Mouse (Mus musculus): ENCODE measurements around the gene Lrwd1. TPM values are rescaled to one million over a fixed set of nuclear protein-coding genes. Genes with fewer than 3 reads are reported as not detected.

Gene Lrwd1
- polyA plus RNA-seq, 1 experiment from 2014 or later, result 45.4 TPM

DNA sequence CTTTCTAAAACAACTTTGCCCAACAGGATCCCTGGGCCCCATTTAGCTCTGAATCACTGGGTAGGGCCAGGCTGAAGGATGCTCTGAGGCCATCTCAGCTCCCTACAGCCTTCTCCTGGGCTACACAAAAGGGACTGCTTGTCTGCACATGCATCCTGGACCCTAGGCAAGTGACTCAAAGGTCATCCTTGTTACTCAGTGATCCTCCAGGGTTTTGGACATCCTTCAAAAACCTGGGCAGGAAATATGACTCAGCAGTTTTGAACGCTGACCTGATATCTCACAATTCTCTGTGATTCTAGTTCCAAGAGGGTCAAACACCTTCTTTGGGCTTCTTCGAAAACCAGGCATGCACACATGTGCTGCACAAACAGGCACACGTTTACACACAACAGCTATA lies 26.8 kb downstream of the Lrwd1 start:
- H3K36me3 ChIP-seq, result peaks cover 6% of the 10 kb centered on the region
- H3K4me1 ChIP-seq, result no peaks in the 10 kb centered on the region
- ATAC-seq (ENCODE audit: low FRiP score, low read depth), result no peak
- H3K27ac ChIP-seq, result no peak overlapping the region
- 82% methylated on average over 3 of the region's 3 CpGs for WGBS
- H3K9ac ChIP-seq, result no peak overlapping the region
- H3K4me3 ChIP-seq, result no peak overlapping the region
- H3K9me3 ChIP-seq, result 0 out of 2 replicates have a peak, but pooled peaks cover 6% of the 10 kb centered on the region
- H3K4me2 ChIP-seq (replicated peaks), result no peak overlapping the region
- H3K27me3 ChIP-seq, result peaks cover 12% of the 10 kb centered on the region

DNA sequence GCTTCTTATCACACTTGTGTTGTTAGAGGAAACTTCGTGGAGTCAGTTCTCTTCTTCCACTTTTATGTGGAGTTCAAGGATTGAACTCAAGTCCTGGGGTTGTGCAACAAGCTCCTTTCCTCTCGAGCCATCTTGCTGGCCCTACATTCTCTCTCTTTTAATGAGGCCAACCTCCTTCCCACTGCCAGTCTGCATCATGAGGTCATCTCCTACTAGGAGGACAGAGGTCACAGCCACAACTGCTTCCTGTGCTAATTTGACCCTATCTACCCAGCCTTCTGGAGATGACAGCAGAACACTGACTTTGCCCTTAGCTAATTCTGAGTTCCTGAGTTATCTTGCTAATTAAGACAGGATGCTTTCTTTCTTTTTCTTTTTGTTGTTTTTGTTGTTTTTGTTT lies 27.4 kb downstream of the Lrwd1 start:
- no peak overlapping the region for H3K4me3 ChIP-seq
- peaks cover 10% of the 10 kb centered on the region for H3K36me3 ChIP-seq
- H3K9ac ChIP-seq, result no peak overlapping the region
- H3K27me3 ChIP-seq, result peaks cover 12% of the 10 kb centered on the region
- WGBS, result 53% methylated on average over 2 of the region's 2 CpGs
- no peak overlapping the region for H3K4me2 ChIP-seq (replicated peaks)
- no peak for ATAC-seq (ENCODE audit: low FRiP score, low read depth)
- H3K4me1 ChIP-seq, result no peaks in the 10 kb centered on the region
- H3K9me3 ChIP-seq, result 0 out of 2 replicates have a peak, but pooled peaks cover 6% of the 10 kb centered on the region
- no peak overlapping the region for H3K27ac ChIP-seq

DNA sequence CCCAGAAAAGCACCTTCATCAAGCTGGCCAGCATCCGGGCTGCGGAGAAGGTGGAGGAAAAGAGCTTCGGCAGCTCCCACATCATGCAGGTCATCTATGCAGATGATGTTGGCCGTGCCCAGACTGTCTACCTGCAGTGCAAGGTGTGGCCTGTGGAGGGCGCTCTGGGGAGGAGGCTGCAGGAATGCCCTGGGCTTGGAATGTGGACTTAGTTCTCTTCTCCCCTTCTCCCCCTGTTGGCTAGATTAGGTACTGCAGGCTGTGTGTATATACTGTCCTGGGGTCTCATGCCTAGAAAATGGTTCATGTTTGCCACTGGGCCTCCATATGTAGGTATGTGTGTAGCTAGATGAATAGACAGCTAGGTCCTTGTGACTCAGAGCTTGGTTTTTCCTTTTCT lies 31.4 kb downstream of the Lrwd1 start:
- Histone ChIP-seq H3K4me1 (peaks cover 9% of the 10 kb centered on the region), H3K9ac (no peak overlapping the region), H3K36me3 (peaks cover 12% of the 10 kb centered on the region), H3K27me3 (peaks cover 32% of the 10 kb centered on the region), H3K4me3 (no peak overlapping the region), H3K9me3 (0 out of 2 replicates have a peak, but pooled peaks cover 6% of the 10 kb centered on the region), H3K27ac (no peak overlapping the region), H3K4me2 (replicated peaks) (no peak overlapping the region)
- 92% methylated on average over 5 of the region's 5 CpGs for WGBS
- ATAC-seq (ENCODE audit: low FRiP score, low read depth), result no peak

DNA sequence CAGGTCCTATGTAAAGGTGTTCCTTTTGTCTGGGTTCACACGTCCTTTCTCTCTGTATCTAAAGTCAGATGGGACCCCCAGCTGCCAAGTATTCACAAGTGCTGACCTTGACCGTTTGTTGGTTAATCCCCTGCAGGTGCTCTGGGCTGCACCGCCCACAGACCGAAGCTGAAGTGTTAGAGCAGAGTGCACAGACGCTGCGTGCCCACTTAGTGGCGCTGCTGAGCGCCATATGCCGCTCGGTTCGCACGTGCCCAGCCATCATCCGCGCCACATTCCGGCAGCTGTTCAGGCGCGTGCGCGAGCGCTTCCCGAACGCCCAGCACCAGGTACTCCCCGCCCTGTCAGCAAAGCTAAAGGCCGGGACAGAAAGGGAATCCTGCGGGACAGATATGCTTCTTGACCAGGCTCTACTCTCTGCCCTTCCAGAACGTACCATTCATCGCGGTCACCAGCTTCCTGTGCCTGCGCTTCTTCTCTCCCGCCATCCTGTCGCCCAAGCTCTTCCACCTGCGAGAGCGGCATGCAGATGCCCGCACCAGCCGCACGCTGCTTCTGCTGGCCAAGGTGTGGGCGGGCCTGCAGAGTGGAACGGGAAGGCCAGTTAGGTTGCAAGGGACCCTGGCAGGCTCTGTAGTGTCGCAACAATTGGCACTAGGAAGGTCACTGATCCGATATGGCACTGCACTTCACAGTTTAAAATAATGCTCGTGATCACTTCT lies 33.6 kb downstream of the Lrwd1 start:
- Histone ChIP-seq H3K4me3 (peak overlapping the region; percentile 37), H3K9me3 (0 out of 2 replicates have a peak, but pooled peaks cover 6% of the 10 kb centered on the region), H3K27ac (no peak overlapping the region), H3K4me1 (peaks cover 9% of the 10 kb centered on the region), H3K9ac (peak overlapping the region; percentile 59), H3K4me2 (replicated peaks) (peak overlapping the region; percentile 66), H3K36me3 (peaks cover 12% of the 10 kb centered on the region), H3K27me3 (peaks cover 31% of the 10 kb centered on the region)
- peak; percentile 71; the same call in 1 of the 2 replicates for ATAC-seq (ENCODE audit: low FRiP score, low read depth)
- 5% methylated on average over 41 of the region's 41 CpGs for WGBS

- no peak for ATAC-seq (ENCODE audit: low FRiP score, low read depth)
- Histone ChIP-seq H3K9me3 (no peaks in the 10 kb centered on the region), H3K4me2 (replicated peaks) (no peak overlapping the region), H3K27ac (no peak overlapping the region), H3K9ac (no peak overlapping the region), H3K36me3 (peaks cover 3% of the 10 kb centered on the region; the same call in 1 of the 2 replicates), H3K4me1 (peaks cover 9% of the 10 kb centered on the region), H3K27me3 (peaks cover 21% of the 10 kb centered on the region), H3K4me3 (no peak overlapping the region)
- 79% methylated on average over 10 of the region's 10 CpGs for WGBS
Measured at GRCm38 (mm10) chr5:136098536-136098935, 37.3 kb downstream of the Lrwd1 start.

DNA sequence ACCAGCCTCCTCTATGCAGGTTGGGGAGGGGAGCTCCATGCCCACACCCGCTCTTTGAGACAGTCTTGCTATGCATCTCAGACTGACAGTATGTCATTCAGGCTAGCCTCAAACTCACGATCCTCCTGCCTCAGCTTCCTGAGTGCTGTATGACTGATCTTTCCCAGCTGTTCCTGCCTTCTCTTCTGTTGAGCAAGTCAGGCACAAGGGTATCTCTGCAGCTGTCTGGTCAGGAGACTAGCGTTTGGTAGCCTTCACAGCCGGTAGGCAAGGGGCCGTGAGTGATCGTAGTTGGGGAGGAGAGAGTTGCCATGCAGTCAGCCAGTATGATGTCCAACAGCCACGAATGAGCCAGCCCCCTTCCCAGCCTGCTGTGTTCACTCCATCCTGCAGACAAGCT lies 40.8 kb downstream of the Lrwd1 start:
- no peaks in the 10 kb centered on the region for H3K9me3 ChIP-seq
- WGBS, result 71% methylated on average over 7 of the region's 7 CpGs
- H3K36me3 ChIP-seq, result peaks cover 12% of the 10 kb centered on the region
- no peaks in the 10 kb centered on the region; the same call in 1 of the 2 replicates for H3K27me3 ChIP-seq
- no peak overlapping the region for H3K4me2 ChIP-seq (replicated peaks)
- H3K4me3 ChIP-seq, result no peak overlapping the region
- no peaks in the 10 kb centered on the region for H3K4me1 ChIP-seq
- no peak for ATAC-seq (ENCODE audit: low FRiP score, low read depth)
- H3K9ac ChIP-seq, result no peak overlapping the region
- no peak overlapping the region for H3K27ac ChIP-seq

GRCm38 (mm10) chr5:136094249-136095010 lies 41.4 kb downstream of the Lrwd1 start:
- H3K4me1 ChIP-seq, result no peaks in the 10 kb centered on the region
- no peaks in the 10 kb centered on the region for H3K9me3 ChIP-seq
- H3K27ac ChIP-seq, result no peak overlapping the region
- H3K27me3 ChIP-seq, result no peaks in the 10 kb centered on the region; the same call in 1 of the 2 replicates
- WGBS, result 68% methylated on average over 8 of the region's 8 CpGs
- H3K4me2 ChIP-seq (replicated peaks), result no peak overlapping the region
- H3K9ac ChIP-seq, result no peak overlapping the region
- no peak for ATAC-seq (ENCODE audit: low FRiP score, low read depth)
- H3K36me3 ChIP-seq, result peaks cover 12% of the 10 kb centered on the region
- H3K4me3 ChIP-seq, result no peak overlapping the region

DNA sequence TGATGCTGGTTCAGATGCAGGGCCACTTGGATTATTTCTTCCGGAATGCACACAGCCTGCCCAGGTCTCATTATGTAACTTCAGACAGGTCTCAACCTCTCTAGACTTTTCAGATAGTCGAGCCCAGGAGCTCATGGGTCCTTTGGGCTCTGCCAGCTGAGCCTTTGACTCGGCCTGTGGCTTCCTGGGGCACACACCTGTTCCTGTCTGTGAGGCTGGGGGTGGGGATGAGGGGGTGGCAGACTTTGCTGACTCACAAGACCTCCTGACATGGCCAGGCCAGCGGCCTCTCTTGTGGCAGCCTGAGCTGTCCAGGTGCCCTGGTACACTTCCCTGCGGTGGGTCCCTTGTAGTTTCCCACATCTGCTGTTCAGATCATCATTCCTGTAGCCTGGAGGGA lies 43.9 kb downstream of the Lrwd1 start:
- Histone ChIP-seq H3K9me3 (no peaks in the 10 kb centered on the region), H3K27me3 (0 out of 2 replicates have a peak, but pooled peaks cover 3% of the 10 kb centered on the region), H3K36me3 (peaks cover 12% of the 10 kb centered on the region), H3K9ac (no peak overlapping the region), H3K4me2 (replicated peaks) (no peak overlapping the region), H3K4me3 (no peak overlapping the region), H3K4me1 (no peaks in the 10 kb centered on the region), H3K27ac (no peak overlapping the region)
- 56% methylated on average over 5 of the region's 5 CpGs for WGBS
- no peak for ATAC-seq (ENCODE audit: low FRiP score, low read depth)

DNA sequence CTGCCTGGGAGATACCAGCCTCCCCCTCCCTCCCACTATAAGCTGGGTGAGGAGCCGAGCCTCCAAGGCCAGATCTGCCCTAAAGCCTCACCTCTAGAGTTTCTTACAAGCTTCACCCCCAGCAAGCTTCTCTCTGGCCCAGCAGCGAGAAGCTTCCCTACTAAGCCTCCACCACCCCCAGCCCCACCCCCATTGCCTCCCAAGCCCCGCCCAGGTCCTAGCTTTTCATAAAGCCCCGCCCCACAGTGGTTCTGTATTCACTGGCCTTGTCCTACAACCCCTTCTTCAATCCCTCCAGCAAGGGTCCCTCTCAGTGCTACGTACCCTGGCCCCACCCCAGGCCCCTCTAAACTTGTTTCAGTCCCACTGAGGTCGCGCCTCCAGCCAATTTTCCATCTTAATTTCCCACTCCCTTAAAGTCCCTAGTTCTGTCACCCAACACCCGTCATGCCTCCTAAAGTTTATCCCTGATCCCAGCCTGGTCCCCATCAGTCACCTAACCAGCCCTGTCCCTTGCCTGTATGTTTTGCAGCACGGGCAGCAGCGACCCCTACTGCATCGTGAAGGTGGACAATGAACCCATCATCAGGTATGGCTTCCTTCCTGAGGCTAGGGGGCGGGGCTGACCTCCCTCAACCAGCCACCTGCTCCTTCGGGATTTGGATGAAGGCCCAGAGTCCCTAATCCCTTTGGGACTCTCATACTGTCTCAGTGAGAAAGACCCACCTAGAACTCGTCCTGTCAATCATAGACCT lies 46.9 kb downstream of the Lrwd1 start:
- Histone ChIP-seq H3K27ac (no peak overlapping the region), H3K4me2 (replicated peaks) (no peak overlapping the region), H3K4me1 (peaks cover 15% of the 10 kb centered on the region), H3K9ac (no peak overlapping the region), H3K9me3 (no peaks in the 10 kb centered on the region), H3K4me3 (no peak overlapping the region), H3K36me3 (peaks cover 12% of the 10 kb centered on the region), H3K27me3 (peaks cover 21% of the 10 kb centered on the region)
- no peak for ATAC-seq (ENCODE audit: low FRiP score, low read depth)
- 16% methylated on average over 14 of the region's 14 CpGs for WGBS

GRCm38 (mm10) chr5:136086290-136086689 lies 49.6 kb downstream of the Lrwd1 start:
- Histone ChIP-seq H3K4me2 (replicated peaks) (no peak overlapping the region), H3K27me3 (peaks cover 21% of the 10 kb centered on the region), H3K9me3 (no peaks in the 10 kb centered on the region), H3K4me3 (no peak overlapping the region), H3K36me3 (peaks cover 5% of the 10 kb centered on the region), H3K9ac (no peak overlapping the region), H3K27ac (no peak overlapping the region), H3K4me1 (peaks cover 19% of the 10 kb centered on the region)
- ATAC-seq (ENCODE audit: low FRiP score, low read depth), result no peak
- WGBS, result 89% methylated on average over 8 of the region's 8 CpGs

DNA sequence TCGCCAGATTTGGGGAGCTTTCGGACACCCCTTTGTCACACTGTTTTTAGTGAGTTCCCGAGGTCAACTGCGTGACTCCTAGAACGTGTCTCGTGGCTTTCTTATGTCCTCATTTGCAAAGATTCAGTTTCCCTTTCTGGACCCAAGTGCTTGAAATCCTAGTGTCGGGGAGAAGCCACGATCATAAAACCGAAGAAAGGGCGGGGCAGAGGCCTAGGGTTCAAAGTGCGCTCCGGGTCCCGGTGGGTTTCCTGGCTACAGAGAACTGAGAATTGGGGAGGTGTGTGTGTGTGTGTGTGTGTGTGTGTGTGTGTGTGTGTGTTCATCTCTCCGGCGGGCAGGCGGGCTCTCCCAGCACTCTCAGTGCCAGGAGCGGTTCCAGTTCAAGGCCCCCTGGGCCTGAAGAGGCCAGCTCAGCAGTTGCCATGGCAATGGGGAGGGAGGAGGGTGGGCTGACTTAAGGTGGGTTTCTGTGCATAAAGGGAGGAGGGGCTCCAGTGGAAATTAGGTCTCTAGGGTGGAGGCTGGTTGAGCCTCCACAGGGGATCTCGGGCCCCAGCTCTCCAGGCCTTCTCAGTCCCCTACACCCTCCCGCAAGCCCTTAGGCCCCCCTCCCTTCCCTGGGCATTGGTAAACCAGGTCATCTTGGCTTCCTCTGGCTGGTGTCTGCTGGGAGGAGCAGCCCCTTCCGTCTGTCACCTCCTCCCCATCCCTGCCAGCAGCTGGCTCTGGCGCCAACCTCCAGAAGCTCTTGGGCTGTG lies 50.8 kb downstream of the Lrwd1 start:
- Histone ChIP-seq H3K4me2 (replicated peaks) (peak overlapping the region; percentile 72), H3K4me3 (peak overlapping the region; percentile 63), H3K36me3 (no peaks in the 10 kb centered on the region), H3K9me3 (no peaks in the 10 kb centered on the region), H3K27me3 (peaks cover 21% of the 10 kb centered on the region), H3K4me1 (peaks cover 19% of the 10 kb centered on the region), H3K27ac (no peak overlapping the region), H3K9ac (peak overlapping the region; percentile 69)
- ATAC-seq (ENCODE audit: low FRiP score, low read depth), result 0 out of 2 replicates have a peak, but pooled peaks have one; percentile 17
- 9% methylated on average over 20 of the region's 21 CpGs for WGBS
